Mouse (Mus musculus): ENCODE data around the gene Rbm39. TPM values are rescaled to one million over a fixed set of nuclear protein-coding genes. Genes with fewer than 3 reads are reported as not detected.

The Rbm39 gene
- 484 and 514 TPM in 2 replicates for polyA plus RNA-seq (2014; fragmentation: Nextera tagmentation; extraction: Ambion mirVana)

- under 1% methylated on average over 47 of the region's 47 CpGs for WGBS
- H3K9me3 ChIP-seq (ENCODE audit: control insufficient read depth, low read length) = no peaks in the 10 kb centered on the region
- DNase-seq = peak; percentile 100
Observed at GRCm38 (mm10) chr2:156180094-156180821, at the start of gene Rbm39. Gene Rbm39, minus strand, starts transcription at chr2:156180238.

GRCm38 (mm10) chr2:156229171-156229570 lies 49.1 kb upstream of the Rbm39 start:
- ATAC-seq (ENCODE audit: low FRiP score, low TSS enrichment) (no peak), DNase-seq (no peak)
- Histone ChIP-seq H3K4me2 (ENCODE audit: low read length) (no peak overlapping the region), H3K4me3 (replicated peaks; ENCODE audit: low read depth, low read length) (no peak overlapping the region), H3K27me3 (ENCODE audit: control insufficient read depth, insufficient read depth, low read length) (no peaks in the 10 kb centered on the region), H3K9ac (replicated peaks; ENCODE audit: low read length) (no peak overlapping the region), H3K9me3 (ENCODE audit: control insufficient read depth, low read length) (no peaks in the 10 kb centered on the region), H3K27ac (replicated peaks; ENCODE audit: low read depth, low read length) (no peak overlapping the region), H3K36me3 (ENCODE audit: control insufficient read depth, insufficient read depth, low read length) (peaks cover 22% of the 10 kb centered on the region), H3K4me1 (ENCODE audit: control insufficient read depth, insufficient read depth, low read length) (no peaks in the 10 kb centered on the region)
- 100% methylated on average over 1 of the region's 1 CpGs for WGBS

More at GRCm38 (mm10) chr2:156180094-156180821, at the start of gene Rbm39:
- Histone ChIP-seq H3K4me3 (replicated peaks; ENCODE audit: low read depth, low read length) (peak within 1 kb of the TSS; percentile 99), H3K9ac (replicated peaks; ENCODE audit: low read length) (peak within 1 kb of the TSS; percentile 100), H3K36me3 (ENCODE audit: control insufficient read depth, insufficient read depth, low read length) (peaks cover 30% of the 10 kb centered on the region), H3K27me3 (ENCODE audit: control insufficient read depth, insufficient read depth, low read length) (no peaks in the 10 kb centered on the region), H3K27ac (replicated peaks; ENCODE audit: low read depth, low read length) (peak within 1 kb of the TSS; percentile 98), H3K4me2 (ENCODE audit: low read length) (peak within 1 kb of the TSS; percentile 90), H3K4me1 (ENCODE audit: control insufficient read depth, insufficient read depth, low read length) (peaks cover 38% of the 10 kb centered on the region)
- ATAC-seq (ENCODE audit: low FRiP score, low TSS enrichment) = peak; percentile 98

DNA sequence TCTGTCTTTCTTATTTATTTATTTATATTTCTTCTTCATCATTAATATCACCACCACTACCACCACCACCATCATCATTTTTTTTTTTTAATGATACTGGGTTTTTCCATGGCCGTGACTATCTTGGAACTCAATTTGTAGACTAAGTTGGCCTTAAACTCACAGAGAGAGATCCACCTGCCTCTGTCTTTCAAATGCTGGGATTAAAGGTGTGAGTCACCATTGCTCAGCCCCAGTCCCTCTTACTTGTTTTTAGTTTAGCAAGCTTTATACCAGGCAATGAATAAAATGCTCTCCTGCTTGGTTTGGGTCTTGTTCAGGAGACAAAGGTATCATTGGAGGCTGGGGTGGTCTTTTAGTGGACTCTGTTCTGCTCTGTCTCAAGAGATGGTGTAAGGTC lies 47.7 kb upstream of the Rbm39 start:
- no peak overlapping the region for H3K27ac ChIP-seq (replicated peaks; ENCODE audit: low read depth, low read length)
- 100% methylated on average over 1 of the region's 1 CpGs for WGBS
- peaks cover 30% of the 10 kb centered on the region for H3K36me3 ChIP-seq (ENCODE audit: control insufficient read depth, insufficient read depth, low read length)
- no peak overlapping the region for H3K9ac ChIP-seq (replicated peaks; ENCODE audit: low read length)
- H3K4me3 ChIP-seq (replicated peaks; ENCODE audit: low read depth, low read length) = no peak overlapping the region
- H3K4me1 ChIP-seq (ENCODE audit: control insufficient read depth, insufficient read depth, low read length) = no peaks in the 10 kb centered on the region
- ATAC-seq (ENCODE audit: low FRiP score, low TSS enrichment) (no peak), DNase-seq (no peak)
- no peaks in the 10 kb centered on the region for H3K27me3 ChIP-seq (ENCODE audit: control insufficient read depth, insufficient read depth, low read length)
- H3K4me2 ChIP-seq (ENCODE audit: low read length) = no peak overlapping the region
- H3K9me3 ChIP-seq (ENCODE audit: control insufficient read depth, low read length) = no peaks in the 10 kb centered on the region

DNA sequence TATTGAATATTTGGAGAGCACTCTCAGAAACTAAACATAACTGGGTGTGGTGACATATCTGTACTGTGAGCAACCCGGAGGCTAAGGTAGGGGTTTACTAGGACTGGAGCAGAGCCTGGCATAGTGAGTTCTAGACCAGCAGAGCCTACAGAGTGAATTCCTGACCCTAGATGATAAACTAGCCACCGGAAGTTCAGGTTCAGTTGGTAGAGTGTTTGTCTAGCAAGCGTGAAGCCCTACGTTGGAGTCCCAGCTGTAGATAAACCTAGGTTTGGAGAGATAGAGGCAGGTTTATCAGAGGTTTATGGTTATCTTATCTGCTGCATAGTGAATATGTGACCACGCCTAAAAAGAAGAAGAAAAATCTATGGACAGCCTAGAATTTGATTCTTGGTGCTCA lies 44.0 kb upstream of the Rbm39 start:
- Histone ChIP-seq H3K4me3 (replicated peaks; ENCODE audit: low read depth, low read length) (no peak overlapping the region), H3K9me3 (ENCODE audit: control insufficient read depth, low read length) (no peaks in the 10 kb centered on the region), H3K4me2 (ENCODE audit: low read length) (no peak overlapping the region), H3K36me3 (ENCODE audit: control insufficient read depth, insufficient read depth, low read length) (peaks cover 20% of the 10 kb centered on the region), H3K27me3 (ENCODE audit: control insufficient read depth, insufficient read depth, low read length) (no peaks in the 10 kb centered on the region), H3K4me1 (ENCODE audit: control insufficient read depth, insufficient read depth, low read length) (no peaks in the 10 kb centered on the region), H3K9ac (replicated peaks; ENCODE audit: low read length) (no peak overlapping the region), H3K27ac (replicated peaks; ENCODE audit: low read depth, low read length) (no peak overlapping the region)
- WGBS = 94% methylated on average over 5 of the region's 5 CpGs
- no peak for DNase-seq
- ATAC-seq (ENCODE audit: low FRiP score, low TSS enrichment) = no peak

DNA sequence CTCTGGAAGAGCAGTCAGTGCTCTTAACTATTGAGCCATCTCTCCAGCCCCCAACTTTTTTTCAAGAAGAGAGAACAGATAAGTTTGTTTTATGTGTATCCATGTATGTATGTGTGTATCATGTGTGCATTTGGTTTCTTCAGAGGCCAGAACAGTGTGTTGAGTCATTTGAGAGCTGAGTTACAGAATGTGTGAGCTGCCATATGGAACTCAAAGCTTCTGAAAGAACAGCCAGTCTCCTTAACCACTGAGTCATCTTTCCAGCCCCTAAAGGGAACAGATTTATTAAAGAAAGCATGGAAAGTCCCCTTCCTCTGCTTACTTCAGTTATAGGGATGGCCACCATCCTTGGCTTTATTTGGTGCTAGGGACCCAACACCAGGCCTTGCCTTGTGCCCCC lies 42.1 kb upstream of the Rbm39 start:
- no peaks in the 10 kb centered on the region for H3K9me3 ChIP-seq (ENCODE audit: control insufficient read depth, low read length)
- ATAC-seq (ENCODE audit: low FRiP score, low TSS enrichment) (no peak), DNase-seq (no peak)
- no peak overlapping the region for H3K9ac ChIP-seq (replicated peaks; ENCODE audit: low read length)
- H3K36me3 ChIP-seq (ENCODE audit: control insufficient read depth, insufficient read depth, low read length) = peaks cover 20% of the 10 kb centered on the region
- H3K27me3 ChIP-seq (ENCODE audit: control insufficient read depth, insufficient read depth, low read length) = no peaks in the 10 kb centered on the region
- no peak overlapping the region for H3K4me3 ChIP-seq (replicated peaks; ENCODE audit: low read depth, low read length)
- H3K4me2 ChIP-seq (ENCODE audit: low read length) = no peak overlapping the region
- no peaks in the 10 kb centered on the region for H3K4me1 ChIP-seq (ENCODE audit: control insufficient read depth, insufficient read depth, low read length)
- no peak overlapping the region for H3K27ac ChIP-seq (replicated peaks; ENCODE audit: low read depth, low read length)

GRCm38 (mm10) chr2:156217786-156218185 lies 37.7 kb upstream of the Rbm39 start:
- no peak overlapping the region for H3K27ac ChIP-seq (replicated peaks; ENCODE audit: low read depth, low read length)
- no peak overlapping the region for H3K4me2 ChIP-seq (ENCODE audit: low read length)
- no peak overlapping the region for H3K4me3 ChIP-seq (replicated peaks; ENCODE audit: low read depth, low read length)
- no peak for ATAC-seq (ENCODE audit: low FRiP score, low TSS enrichment)
- no peak for DNase-seq
- no peaks in the 10 kb centered on the region for H3K4me1 ChIP-seq (ENCODE audit: control insufficient read depth, insufficient read depth, low read length)
- 22% methylated on average over 1 of the region's 1 CpGs for WGBS
- no peak overlapping the region for H3K9ac ChIP-seq (replicated peaks; ENCODE audit: low read length)
- H3K27me3 ChIP-seq (ENCODE audit: control insufficient read depth, insufficient read depth, low read length) = no peaks in the 10 kb centered on the region
- no peaks in the 10 kb centered on the region for H3K9me3 ChIP-seq (ENCODE audit: control insufficient read depth, low read length)
- H3K36me3 ChIP-seq (ENCODE audit: control insufficient read depth, insufficient read depth, low read length) = 0 out of 2 replicates have a peak, but pooled peaks cover 3% of the 10 kb centered on the region

- DNase-seq (no peak), ATAC-seq (ENCODE audit: low FRiP score, low TSS enrichment) (no peak)
- Histone ChIP-seq H3K9ac (replicated peaks; ENCODE audit: low read length) (no peak overlapping the region), H3K4me2 (ENCODE audit: low read length) (no peak overlapping the region), H3K36me3 (ENCODE audit: control insufficient read depth, insufficient read depth, low read length) (peaks cover 11% of the 10 kb centered on the region; the same call in 1 of the 2 replicates), H3K9me3 (ENCODE audit: control insufficient read depth, low read length) (no peaks in the 10 kb centered on the region), H3K4me1 (ENCODE audit: control insufficient read depth, insufficient read depth, low read length) (0 out of 2 replicates have a peak, but pooled peaks cover 3% of the 10 kb centered on the region), H3K4me3 (replicated peaks; ENCODE audit: low read depth, low read length) (no peak overlapping the region), H3K27me3 (ENCODE audit: control insufficient read depth, insufficient read depth, low read length) (no peaks in the 10 kb centered on the region), H3K27ac (replicated peaks; ENCODE audit: low read depth, low read length) (no peak overlapping the region)
- 94% methylated on average over 6 of the region's 6 CpGs for WGBS
Observed at GRCm38 (mm10) chr2:156203917-156204316, 23.9 kb upstream of the Rbm39 start.

GRCm38 (mm10) chr2:156202848-156203437 lies 22.9 kb upstream of the Rbm39 start:
- WGBS = 52% methylated on average over 3 of the region's 3 CpGs
- peak; percentile 79 for DNase-seq
- Histone ChIP-seq H3K9me3 (ENCODE audit: control insufficient read depth, low read length) (no peaks in the 10 kb centered on the region), H3K27ac (replicated peaks; ENCODE audit: low read depth, low read length) (peak overlapping the region; percentile 67), H3K4me1 (ENCODE audit: control insufficient read depth, insufficient read depth, low read length) (peaks cover 5% of the 10 kb centered on the region; the same call in 1 of the 2 replicates), H3K27me3 (ENCODE audit: control insufficient read depth, insufficient read depth, low read length) (no peaks in the 10 kb centered on the region), H3K4me2 (ENCODE audit: low read length) (no peak overlapping the region), H3K9ac (replicated peaks; ENCODE audit: low read length) (no peak overlapping the region), H3K4me3 (replicated peaks; ENCODE audit: low read depth, low read length) (no peak overlapping the region), H3K36me3 (ENCODE audit: control insufficient read depth, insufficient read depth, low read length) (peaks cover 11% of the 10 kb centered on the region; the same call in 1 of the 2 replicates)
- peak; percentile 64; the same call in 1 of the 2 replicates for ATAC-seq (ENCODE audit: low FRiP score, low TSS enrichment)

DNA sequence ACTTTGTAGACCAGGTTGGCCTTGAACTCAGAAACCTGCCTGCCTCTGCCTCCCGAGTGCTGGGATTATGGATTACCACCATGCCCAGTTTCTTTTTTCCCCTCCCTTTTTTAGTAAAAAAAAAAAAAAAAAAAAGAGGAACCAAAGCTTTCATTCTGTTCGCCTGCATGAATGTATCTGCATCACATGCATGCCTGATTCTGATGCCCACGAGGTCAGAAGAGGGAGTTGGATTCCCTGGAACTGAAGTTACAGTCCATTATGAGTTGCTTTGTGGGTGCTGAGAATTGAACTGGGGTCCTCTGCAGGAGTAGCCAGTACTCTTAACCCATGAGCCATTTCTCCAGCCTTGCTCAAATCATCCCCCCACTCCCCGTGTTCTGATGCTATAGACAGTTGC lies 21.4 kb upstream of the Rbm39 start:
- no peak overlapping the region for H3K27ac ChIP-seq (replicated peaks; ENCODE audit: low read depth, low read length)
- DNase-seq (no peak), ATAC-seq (ENCODE audit: low FRiP score, low TSS enrichment) (no peak)
- 97% methylated on average over 4 of the region's 4 CpGs for WGBS
- no peak overlapping the region for H3K9ac ChIP-seq (replicated peaks; ENCODE audit: low read length)
- H3K4me2 ChIP-seq (ENCODE audit: low read length) = no peak overlapping the region
- H3K4me1 ChIP-seq (ENCODE audit: control insufficient read depth, insufficient read depth, low read length) = peaks cover 10% of the 10 kb centered on the region
- H3K4me3 ChIP-seq (replicated peaks; ENCODE audit: low read depth, low read length) = no peak overlapping the region
- no peaks in the 10 kb centered on the region for H3K27me3 ChIP-seq (ENCODE audit: control insufficient read depth, insufficient read depth, low read length)
- no peaks in the 10 kb centered on the region for H3K9me3 ChIP-seq (ENCODE audit: control insufficient read depth, low read length)
- peaks cover 11% of the 10 kb centered on the region; the same call in 1 of the 2 replicates for H3K36me3 ChIP-seq (ENCODE audit: control insufficient read depth, insufficient read depth, low read length)
